Mouse (Mus musculus) midbrain, embryonic 12.5 days (tissue): ENCODE measurements around the gene Vwa8. TPM values are rescaled to one million over a fixed set of nuclear protein-coding genes. Genes with fewer than 3 reads are reported as not detected.
A peak's percentile ranks its signal among the peaks of the same experiment; 100 is the strongest.

ENCODE experiments used
- ATAC-seq: fragments of 200-750 bp; cut with Nextera tagmentation; 2 replicates; pipeline ENCODE4 v1.8.0; 2017; ENCODE audit warnings: low read depth, moderate TSS enrichment, moderate library complexity; ENCODE audit not compliant: low FRiP score
- H3K27ac ChIP-seq: fragments of 300-500 bp; sonication (generic); replicated peaks from 2 replicates; pipeline ENCODE4 v1.5.1; 2016; ENCODE audit warnings: mild to moderate bottlenecking
- H3K27me3 ChIP-seq: fragments of 300-500 bp; sonication (generic); 2 replicates; pipeline ENCODE4 v1.6.1; 2016; ENCODE audit warnings: mild to moderate bottlenecking
- H3K36me3 ChIP-seq: fragments of 300-500 bp; sonication (generic); 2 replicates; pipeline ENCODE4 v1.6.1; 2016
- H3K4me1 ChIP-seq: fragments of 300-500 bp; sonication (generic); 2 replicates; pipeline ENCODE4 v1.6.1; 2016
- H3K4me2 ChIP-seq: fragments of 300-500 bp; sonication (generic); replicated peaks from 2 replicates; pipeline ENCODE4 v1.6.1; 2016; ENCODE audit warnings: mild to moderate bottlenecking, moderate library complexity
- H3K4me3 ChIP-seq: fragments of 300-500 bp; sonication (generic); 2 replicates; pipeline ENCODE4 v1.5.1; 2016; ENCODE audit warnings: mild to moderate bottlenecking
- H3K9ac ChIP-seq: fragments of 300-500 bp; sonication (generic); replicated peaks from 2 replicates; pipeline ENCODE4 v1.6.1; 2016; ENCODE audit warnings: mild to moderate bottlenecking, moderate library complexity
- H3K9me3 ChIP-seq: fragments of 300-500 bp; sonication (generic); 2 replicates; pipeline ENCODE4 v1.6.1; 2016; ENCODE audit warnings: mild to moderate bottlenecking
- WGBS: fragments of 180-500 bp; shearing (Covaris S2); methylation state at CpG from one replicate; pipeline ENCODE4 v1.1.7; 2016; 5-methylcytosine and 5-hydroxymethylcytosine counted together
- polyA plus RNA-seq: library from polyadenylated mRNA; unstranded; fragments of >200 nt; fragmentation: Nextera tagmentation; extraction: Ambion mirVana; gene quantifications from 2 replicates; pipeline ENCODE4 v1.2.1, GENCODE M21; 2016

Vwa8 gene
- polyA plus RNA-seq, 1 experiment from 2014 or later, result 7.8 TPM

- no peak for ATAC-seq
- Histone ChIP-seq H3K9me3 (no peaks in the 10 kb centered on the region), H3K27me3 (no peaks in the 10 kb centered on the region), H3K4me2 (peak overlapping the region; percentile 78; the same call in 1 of the 2 replicates), H3K36me3 (no peaks in the 10 kb centered on the region), H3K4me1 (peaks cover 16% of the 10 kb centered on the region), H3K9ac (no peak overlapping the region), H3K4me3 (no peak overlapping the region), H3K27ac (no peak overlapping the region)
- WGBS, result 67% methylated on average over 5 of the region's 5 CpGs
Measured at GRCm38 (mm10) chr14:78849961-78850578, 1.2 kb downstream of the Vwa8 start.

GRCm38 (mm10) chr14:78850666-78851065, 1.8 kb downstream of the Vwa8 start:
- Histone ChIP-seq H3K4me2 (no peak overlapping the region), H3K27me3 (no peaks in the 10 kb centered on the region), H3K27ac (no peak overlapping the region), H3K4me1 (peaks cover 16% of the 10 kb centered on the region), H3K9me3 (no peaks in the 10 kb centered on the region), H3K9ac (no peak overlapping the region), H3K36me3 (no peaks in the 10 kb centered on the region), H3K4me3 (no peak overlapping the region)
- ATAC-seq, result peak; percentile 34; the same call in 1 of the 2 replicates
- 37% methylated on average over 8 of the region's 8 CpGs for WGBS

GRCm38 (mm10) chr14:78851366-78851765, 2.5 kb downstream of the Vwa8 start:
- H3K4me3 ChIP-seq, result no peak overlapping the region
- no peaks in the 10 kb centered on the region for H3K9me3 ChIP-seq
- no peak overlapping the region for H3K27ac ChIP-seq
- peaks cover 16% of the 10 kb centered on the region for H3K4me1 ChIP-seq
- H3K9ac ChIP-seq, result no peak overlapping the region
- WGBS, result 83% methylated on average over 3 of the region's 3 CpGs
- no peak overlapping the region for H3K4me2 ChIP-seq
- H3K27me3 ChIP-seq, result no peaks in the 10 kb centered on the region
- no peak for ATAC-seq
- H3K36me3 ChIP-seq, result no peaks in the 10 kb centered on the region

- Histone ChIP-seq H3K4me1 (peaks cover 16% of the 10 kb centered on the region), H3K4me2 (no peak overlapping the region), H3K27me3 (no peaks in the 10 kb centered on the region), H3K9me3 (no peaks in the 10 kb centered on the region), H3K36me3 (no peaks in the 10 kb centered on the region), H3K4me3 (no peak overlapping the region), H3K27ac (no peak overlapping the region), H3K9ac (no peak overlapping the region)
- no peak for ATAC-seq
- WGBS, result 71% methylated on average over 5 of the region's 5 CpGs
Measured at GRCm38 (mm10) chr14:78852401-78853246, 3.8 kb downstream of the Vwa8 start.

GRCm38 (mm10) chr14:78861156-78861555, 12.3 kb downstream of the Vwa8 start:
- H3K27me3 ChIP-seq, result no peaks in the 10 kb centered on the region

GRCm38 (mm10) chr14:78870036-78870435, 21.2 kb downstream of the Vwa8 start:
- H3K36me3 ChIP-seq, result no peaks in the 10 kb centered on the region
- WGBS, result 19% methylated on average over 2 of the region's 2 CpGs
- no peak overlapping the region for H3K4me2 ChIP-seq
- no peak overlapping the region for H3K9ac ChIP-seq
- H3K9me3 ChIP-seq, result no peaks in the 10 kb centered on the region
- H3K4me3 ChIP-seq, result no peak overlapping the region
- H3K27ac ChIP-seq, result no peak overlapping the region
- no peak for ATAC-seq
- H3K27me3 ChIP-seq, result no peaks in the 10 kb centered on the region
- no peaks in the 10 kb centered on the region for H3K4me1 ChIP-seq

More at GRCm38 (mm10) chr14:78861156-78861555, 12.3 kb downstream of the Vwa8 start:
- no peak overlapping the region for H3K4me3 ChIP-seq
- no peak overlapping the region for H3K27ac ChIP-seq
- H3K9me3 ChIP-seq, result no peaks in the 10 kb centered on the region
- no peak overlapping the region for H3K9ac ChIP-seq
- no peak overlapping the region for H3K4me2 ChIP-seq
- H3K36me3 ChIP-seq, result no peaks in the 10 kb centered on the region
- 94% methylated on average over 5 of the region's 5 CpGs for WGBS
- no peak for ATAC-seq
- no peaks in the 10 kb centered on the region for H3K4me1 ChIP-seq

- no peak for ATAC-seq
- Histone ChIP-seq H3K9ac (no peak overlapping the region), H3K36me3 (no peaks in the 10 kb centered on the region), H3K4me3 (no peak overlapping the region), H3K27ac (no peak overlapping the region), H3K27me3 (no peaks in the 10 kb centered on the region), H3K9me3 (no peaks in the 10 kb centered on the region), H3K4me2 (no peak overlapping the region), H3K4me1 (peaks cover 3% of the 10 kb centered on the region; the same call in 1 of the 2 replicates)
- WGBS, result 89% methylated on average over 2 of the region's 2 CpGs
Measured at GRCm38 (mm10) chr14:78877176-78877575, 28.3 kb downstream of the Vwa8 start.

- no peak for ATAC-seq
- H3K27me3 ChIP-seq, result no peaks in the 10 kb centered on the region
- H3K4me1 ChIP-seq, result peaks cover 3% of the 10 kb centered on the region; the same call in 1 of the 2 replicates
- no peaks in the 10 kb centered on the region for H3K36me3 ChIP-seq
- H3K9ac ChIP-seq, result no peak overlapping the region
- H3K27ac ChIP-seq, result no peak overlapping the region
- no peak overlapping the region for H3K4me2 ChIP-seq
- H3K9me3 ChIP-seq, result no peaks in the 10 kb centered on the region
- no peak overlapping the region for H3K4me3 ChIP-seq
- WGBS, result 86% methylated on average over 13 of the region's 13 CpGs
Measured at GRCm38 (mm10) chr14:78878402-78879045, 29.7 kb downstream of the Vwa8 start.

GRCm38 (mm10) chr14:78880879-78881278, 32.0 kb downstream of the Vwa8 start:
- no peaks in the 10 kb centered on the region for H3K9me3 ChIP-seq
- WGBS, result 87% methylated on average over 4 of the region's 4 CpGs
- H3K4me3 ChIP-seq, result no peak overlapping the region
- no peak for ATAC-seq
- H3K9ac ChIP-seq, result no peak overlapping the region
- no peaks in the 10 kb centered on the region for H3K36me3 ChIP-seq
- H3K4me1 ChIP-seq, result peaks cover 6% of the 10 kb centered on the region
- no peak overlapping the region for H3K27ac ChIP-seq
- H3K4me2 ChIP-seq, result no peak overlapping the region
- H3K27me3 ChIP-seq, result no peaks in the 10 kb centered on the region

GRCm38 (mm10) chr14:78881563-78881962, 32.7 kb downstream of the Vwa8 start:
- Histone ChIP-seq H3K27me3 (no peaks in the 10 kb centered on the region), H3K27ac (no peak overlapping the region), H3K4me3 (no peak overlapping the region), H3K4me2 (no peak overlapping the region), H3K4me1 (peaks cover 6% of the 10 kb centered on the region), H3K9ac (no peak overlapping the region), H3K36me3 (no peaks in the 10 kb centered on the region), H3K9me3 (no peaks in the 10 kb centered on the region)
- ATAC-seq, result no peak
- WGBS, result 76% methylated on average over 10 of the region's 10 CpGs

- peaks cover 6% of the 10 kb centered on the region for H3K4me1 ChIP-seq
- H3K4me3 ChIP-seq, result no peak overlapping the region
- H3K4me2 ChIP-seq, result no peak overlapping the region
- ATAC-seq, result peak; percentile 66
- WGBS, result 63% methylated on average over 7 of the region's 7 CpGs
- no peak overlapping the region for H3K27ac ChIP-seq
- H3K36me3 ChIP-seq, result no peaks in the 10 kb centered on the region
- H3K9me3 ChIP-seq, result no peaks in the 10 kb centered on the region
- no peaks in the 10 kb centered on the region for H3K27me3 ChIP-seq
- H3K9ac ChIP-seq, result no peak overlapping the region
Measured at GRCm38 (mm10) chr14:78885915-78886534, 37.2 kb downstream of the Vwa8 start.
